Mouse (Mus musculus): ENCODE data around the gene BC051019.

Gene BC051019

DNA sequence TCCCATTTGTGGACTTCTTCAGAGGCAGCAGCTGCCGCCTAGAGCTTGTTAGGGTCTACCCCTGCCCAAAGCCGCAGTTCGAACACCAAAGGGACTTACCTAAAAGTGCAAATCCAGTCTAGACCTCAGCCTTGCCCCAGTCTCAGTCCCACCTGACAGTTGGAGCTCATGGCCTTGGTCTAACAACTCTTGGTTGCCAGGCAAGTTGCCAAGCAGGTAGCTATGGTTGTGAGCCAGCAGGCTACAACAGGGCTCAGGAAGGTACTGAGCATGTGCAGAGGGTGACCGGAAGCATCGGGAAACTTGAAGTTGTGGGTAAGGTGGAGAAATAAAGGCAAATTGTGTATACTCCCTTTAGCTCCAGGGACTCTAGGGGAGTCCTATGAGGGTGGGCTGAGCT, at the start of gene BC051019:
Gene BC051019, minus strand, starts transcription at position 154 of the 400 bp plus-strand sequence.
- no peak for DNase-seq (ENCODE audit: extremely low spot score, low spot score)

DNA sequence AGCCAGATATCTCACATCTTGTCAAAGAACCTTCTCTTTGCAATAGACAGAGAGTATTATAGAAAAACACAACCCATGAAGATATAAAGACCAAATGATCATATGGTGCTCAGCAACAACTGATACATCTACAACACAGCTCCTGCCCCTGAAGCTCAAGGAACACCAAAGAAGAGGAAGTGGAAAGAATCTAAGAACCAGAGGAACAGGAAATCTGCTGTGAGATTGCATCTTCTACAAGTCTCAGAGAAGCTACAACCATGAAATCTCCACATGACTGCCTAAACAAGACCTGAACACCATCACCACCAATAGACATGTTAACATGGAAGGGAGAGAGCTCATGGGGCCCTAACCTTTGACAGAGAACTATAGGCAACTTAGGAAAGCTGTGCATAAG, 48.6 kb upstream of the BC051019 start:
- DNase-seq (ENCODE audit: extremely low spot score, low spot score), result no peak

DNA sequence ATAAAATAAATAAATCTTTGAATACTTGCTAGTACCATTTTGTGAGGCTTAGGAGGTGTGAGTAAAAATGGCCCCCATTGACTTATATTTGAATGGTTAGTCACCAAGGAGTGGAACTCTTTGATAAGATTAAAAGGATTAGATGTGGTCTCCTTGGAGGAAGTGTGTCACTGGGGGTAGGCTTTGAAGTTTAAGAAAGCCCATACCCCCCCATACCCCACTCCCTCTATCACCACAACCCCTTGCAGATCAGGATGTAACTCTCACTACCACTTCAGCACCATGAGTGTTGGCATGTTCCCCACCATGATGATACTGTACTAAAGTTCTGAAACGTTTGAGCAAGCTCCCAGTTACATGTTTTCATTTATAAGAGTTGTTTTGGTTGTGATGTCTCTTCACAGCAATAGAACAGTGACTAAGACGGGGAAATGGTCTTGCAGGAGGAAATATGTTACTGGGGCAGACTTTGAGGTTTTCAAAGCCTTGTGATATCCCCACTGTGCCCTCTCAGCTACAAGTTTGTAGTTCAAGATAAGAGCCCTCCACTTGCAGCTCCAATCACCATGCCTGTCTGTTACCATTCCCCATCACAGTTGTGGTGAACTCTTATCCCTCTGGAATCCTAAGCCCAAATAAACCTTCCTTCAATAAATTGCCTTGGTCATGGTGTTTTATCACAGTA, 45.2 kb upstream of the BC051019 start:
- no peak for DNase-seq (ENCODE audit: extremely low spot score, low spot score)

DNA sequence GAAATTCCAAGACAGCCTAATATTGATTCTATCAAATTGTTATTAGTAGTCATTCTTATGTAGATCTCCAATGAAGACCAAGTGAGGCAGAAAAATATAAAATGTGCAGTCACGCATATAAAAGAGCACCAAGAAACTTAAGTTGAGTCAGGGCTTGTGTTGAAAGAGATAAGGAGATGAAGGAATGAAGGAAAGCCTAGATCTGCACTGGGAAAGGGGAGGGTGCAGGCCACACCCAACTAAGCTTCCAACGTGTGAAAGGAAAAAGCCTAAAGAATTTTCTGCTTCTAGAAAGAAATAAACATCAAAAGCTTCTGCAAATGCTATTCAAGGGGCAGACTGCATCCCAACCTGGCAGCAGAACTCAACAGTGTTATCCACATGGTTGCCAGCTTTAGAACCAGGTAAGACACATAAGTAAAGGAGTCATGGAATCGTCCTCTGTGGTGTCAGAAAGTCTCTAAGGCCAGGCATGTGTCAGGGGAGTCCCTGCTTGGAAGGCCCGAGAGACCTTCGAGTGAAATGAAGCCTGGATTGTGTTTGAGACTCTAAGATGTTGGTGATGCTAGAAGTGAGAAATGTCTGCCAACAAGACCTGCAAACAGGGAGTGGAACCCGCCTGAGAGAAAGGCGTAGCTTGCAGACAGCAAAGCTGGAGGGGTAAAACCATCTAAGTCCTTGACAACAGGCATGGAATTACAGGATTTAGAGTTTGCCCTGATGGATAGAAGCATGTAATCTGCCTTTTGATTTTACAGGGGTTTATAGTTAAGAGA, 44.1 kb upstream of the BC051019 start:
- no peak for DNase-seq (ENCODE audit: extremely low spot score, low spot score)

DNA sequence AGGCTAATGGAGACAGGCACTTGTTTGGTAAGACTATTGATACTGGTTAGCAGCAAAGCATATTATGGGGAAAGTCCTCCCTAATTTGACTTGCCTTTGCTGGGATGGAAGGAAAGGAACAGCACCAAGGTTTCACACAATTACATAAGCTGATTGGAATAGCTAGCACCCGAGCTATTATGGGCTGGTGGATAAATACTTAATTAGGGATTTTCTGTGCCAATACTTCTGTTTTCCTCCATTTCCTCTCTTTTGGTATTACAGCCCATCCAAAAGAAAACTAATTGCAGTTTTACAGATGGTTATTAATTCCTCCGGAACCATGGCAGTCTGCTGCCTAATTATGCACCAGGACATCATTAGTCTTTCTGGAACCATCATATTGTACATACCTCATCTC, 40.4 kb upstream of the BC051019 start:
- no peak for DNase-seq (ENCODE audit: extremely low spot score, low spot score)

DNA sequence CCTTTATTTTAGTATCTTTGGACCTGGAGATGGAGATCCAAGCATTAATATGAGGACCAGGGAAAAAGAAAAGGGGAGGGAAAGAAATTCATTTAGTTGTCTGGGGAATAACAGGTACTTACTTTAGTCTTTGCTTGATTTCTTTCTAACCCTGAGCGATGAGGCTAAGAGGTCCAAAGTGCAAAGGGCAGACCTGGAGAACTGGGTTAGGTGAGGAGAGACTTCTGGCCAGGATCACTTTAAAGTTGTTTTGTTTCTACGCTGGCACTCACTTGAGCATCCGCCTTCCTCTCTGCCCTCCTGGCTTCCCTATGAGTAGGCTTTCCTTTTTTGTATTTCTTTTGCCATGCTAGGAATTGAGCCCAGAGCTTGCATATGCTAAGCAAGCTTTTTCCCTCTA, 32.6 kb upstream of the BC051019 start:
- no peak for DNase-seq (ENCODE audit: extremely low spot score, low spot score)

DNA sequence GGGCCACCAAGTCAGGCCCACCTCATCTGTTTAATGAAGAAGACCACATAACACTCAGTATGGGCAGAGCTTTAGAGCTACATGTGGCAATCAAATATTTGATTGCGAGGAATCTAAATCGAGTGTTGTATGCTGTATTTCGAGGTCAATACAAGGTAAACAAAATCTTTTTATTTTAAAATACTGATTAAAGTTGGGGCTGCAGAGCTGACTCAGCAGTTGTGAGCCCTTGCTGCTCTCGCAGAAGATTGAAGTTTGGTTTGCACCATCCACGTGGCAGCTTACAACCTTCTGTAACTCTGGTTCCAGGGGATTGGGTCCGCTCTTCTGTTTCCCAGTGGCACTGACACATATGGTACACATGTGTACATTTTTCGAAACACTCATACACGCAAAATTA, 30.4 kb upstream of the BC051019 start:
- DNase-seq (ENCODE audit: extremely low spot score, low spot score), result no peak

DNA sequence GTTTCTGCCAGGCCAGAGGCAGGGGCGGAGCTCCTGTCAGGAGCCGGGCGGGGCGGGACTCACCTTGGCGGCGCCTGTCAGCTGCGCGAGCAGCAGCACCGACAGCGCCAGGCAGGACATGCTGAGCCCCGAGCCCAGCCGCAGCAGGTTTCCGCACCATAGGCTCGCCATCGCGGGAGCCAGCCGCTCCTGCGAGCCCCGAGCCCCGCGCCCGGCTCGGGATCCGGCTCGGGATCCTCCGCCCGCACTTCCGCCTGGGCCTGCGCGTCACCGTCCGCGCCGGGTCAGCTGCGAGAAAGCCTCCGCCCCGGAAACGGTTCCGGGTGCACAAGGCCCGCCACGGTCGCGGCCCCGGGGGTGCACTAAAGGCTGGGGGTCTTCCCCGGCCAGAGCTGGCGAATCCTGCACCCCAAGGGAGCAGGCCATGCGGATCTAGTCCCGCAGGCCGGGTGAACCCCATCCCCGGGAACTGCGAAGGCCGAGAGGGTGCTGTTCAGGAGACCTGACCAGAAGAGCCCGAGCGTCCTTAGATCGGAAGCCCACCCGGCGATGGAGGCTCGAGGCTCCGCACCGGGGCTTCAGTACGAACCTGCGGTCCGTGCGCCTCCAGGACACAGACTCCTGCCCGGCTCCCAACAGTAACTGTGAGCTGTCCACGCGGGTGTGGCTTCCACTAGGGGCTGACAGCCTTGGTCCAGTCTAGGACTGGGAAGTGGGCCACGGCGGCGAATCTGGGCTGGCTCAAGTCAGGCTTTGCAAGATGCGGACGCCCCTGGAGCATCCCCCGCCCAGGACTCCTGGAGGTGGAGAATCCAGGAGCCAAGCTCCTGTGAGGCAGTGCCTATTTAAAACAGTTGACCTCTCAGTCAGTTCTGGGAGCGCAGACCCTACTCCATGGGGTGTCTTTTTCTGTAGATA, 28.6 kb upstream of the BC051019 start, which contains the start of gene Tmem9b:
Gene Tmem9b, minus strand, starts transcription at position 868 of the 918 bp plus-strand sequence.
- DNase-seq (ENCODE audit: extremely low spot score, low spot score), result peak; percentile 86

DNA sequence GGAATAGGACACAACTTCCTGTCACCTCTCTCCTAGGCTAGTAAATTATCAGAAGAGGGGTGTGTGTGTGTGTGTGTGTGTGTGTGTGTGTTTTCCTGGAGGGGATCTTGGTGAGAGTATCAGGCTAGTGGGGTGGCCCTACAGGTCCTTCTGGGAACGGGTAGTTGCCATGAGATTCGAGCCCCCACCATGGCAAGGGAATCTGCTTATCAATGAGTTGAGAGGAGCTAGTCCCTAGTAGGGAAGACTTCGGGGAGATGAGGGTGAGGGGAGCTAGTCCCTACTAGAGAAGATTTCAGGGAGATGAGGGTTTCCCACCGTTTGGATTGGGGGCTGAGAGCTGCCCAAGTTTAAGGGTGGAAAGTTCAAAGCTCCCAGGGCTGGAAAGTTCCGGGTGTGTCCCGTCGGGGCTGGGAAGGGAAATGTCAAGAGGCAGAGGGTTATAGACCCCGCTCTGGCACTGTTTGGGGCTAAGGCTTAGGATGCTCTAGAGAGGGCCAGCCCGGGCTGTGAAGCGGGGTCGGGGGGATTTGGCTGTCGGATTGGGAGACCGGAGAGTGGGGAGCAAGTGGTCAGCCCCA, 27.9 kb upstream of the BC051019 start:
- no peak for DNase-seq (ENCODE audit: extremely low spot score, low spot score)

DNA sequence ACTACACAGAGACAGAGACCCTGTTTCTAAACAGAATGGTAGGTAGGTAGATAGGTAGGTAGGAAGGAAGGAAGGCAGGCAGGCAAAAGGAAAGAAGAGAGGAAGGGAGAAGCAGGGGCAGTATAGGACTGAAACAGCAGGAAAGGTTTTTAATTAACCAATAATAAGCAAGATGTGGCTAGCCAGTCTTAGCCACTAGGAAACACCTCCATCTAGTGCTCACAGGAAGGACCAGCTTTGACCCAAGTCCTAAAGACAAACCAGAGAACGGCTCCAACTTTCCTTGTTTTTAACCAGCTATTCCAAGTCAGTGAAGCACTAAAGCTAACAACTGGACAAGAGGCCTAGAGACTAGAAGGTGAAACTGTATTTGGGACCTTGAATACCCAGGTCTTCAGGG, 24.1 kb upstream of the BC051019 start:
- no peak for DNase-seq (ENCODE audit: extremely low spot score, low spot score)

DNA sequence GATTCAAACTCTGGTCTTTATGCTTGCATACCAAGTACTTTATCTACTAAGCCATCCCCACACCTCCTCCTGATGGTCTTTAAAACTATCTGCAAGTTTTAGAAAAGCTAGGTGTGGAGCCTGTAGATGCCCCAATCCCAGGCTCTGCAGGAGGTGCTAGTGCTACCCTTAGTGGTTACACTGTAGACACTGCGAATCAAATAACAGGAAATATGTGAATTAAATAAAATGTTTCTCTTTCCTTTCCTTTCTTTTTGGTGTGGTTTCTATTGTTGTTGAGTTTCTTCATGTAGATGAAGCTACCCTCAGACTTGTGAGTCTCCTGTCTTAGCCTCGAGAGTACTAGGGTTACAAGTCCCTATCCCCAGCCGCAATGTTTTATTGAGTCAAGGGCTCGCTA, 18.1 kb upstream of the BC051019 start:
- DNase-seq (ENCODE audit: extremely low spot score, low spot score), result no peak

DNA sequence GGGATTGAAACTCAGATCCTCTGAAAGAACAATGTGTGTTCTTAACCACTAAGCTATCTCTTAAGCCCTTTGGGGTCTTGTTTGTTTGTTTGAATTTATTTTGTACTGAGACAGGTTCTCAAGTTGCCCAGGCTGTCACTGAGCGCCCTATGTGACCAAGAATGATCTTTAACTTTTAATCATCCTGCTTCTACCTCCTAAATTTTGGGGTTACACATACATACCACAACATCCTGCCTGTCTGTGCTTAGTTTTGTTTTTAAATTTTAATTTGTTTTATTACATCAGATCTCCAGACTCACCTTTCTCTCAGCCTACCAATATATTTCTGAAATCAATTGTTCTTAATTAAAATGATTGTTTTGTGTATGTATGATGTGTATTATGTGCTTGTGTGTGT, 17.4 kb upstream of the BC051019 start:
- no peak for DNase-seq (ENCODE audit: extremely low spot score, low spot score)

DNA sequence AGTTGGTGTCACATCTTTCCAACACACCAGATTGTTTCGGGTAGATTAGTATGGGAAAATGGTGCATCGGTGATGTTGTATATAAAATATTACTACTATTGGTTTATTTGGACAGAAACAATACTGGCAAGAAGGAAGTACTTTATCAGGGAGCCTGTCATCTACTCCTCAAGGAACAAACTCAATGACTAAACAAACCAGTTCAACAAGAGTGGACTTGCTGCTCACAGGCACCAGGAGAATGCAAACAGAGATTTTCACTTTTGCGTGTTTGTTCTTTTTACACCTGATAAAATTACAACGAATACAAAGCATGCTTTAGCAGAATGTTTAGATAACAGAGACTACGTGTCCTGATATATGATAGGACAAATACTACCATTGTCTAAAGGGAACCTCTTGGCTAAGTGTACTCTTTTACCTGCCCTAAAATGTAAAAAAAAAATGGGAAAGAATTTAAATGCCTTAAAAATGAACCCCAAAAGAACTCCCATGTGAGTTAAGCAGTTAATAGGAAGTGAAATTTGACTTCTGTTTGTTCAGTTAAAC, 16.2 kb upstream of the BC051019 start:
- DNase-seq (ENCODE audit: extremely low spot score, low spot score), result no peak

DNA sequence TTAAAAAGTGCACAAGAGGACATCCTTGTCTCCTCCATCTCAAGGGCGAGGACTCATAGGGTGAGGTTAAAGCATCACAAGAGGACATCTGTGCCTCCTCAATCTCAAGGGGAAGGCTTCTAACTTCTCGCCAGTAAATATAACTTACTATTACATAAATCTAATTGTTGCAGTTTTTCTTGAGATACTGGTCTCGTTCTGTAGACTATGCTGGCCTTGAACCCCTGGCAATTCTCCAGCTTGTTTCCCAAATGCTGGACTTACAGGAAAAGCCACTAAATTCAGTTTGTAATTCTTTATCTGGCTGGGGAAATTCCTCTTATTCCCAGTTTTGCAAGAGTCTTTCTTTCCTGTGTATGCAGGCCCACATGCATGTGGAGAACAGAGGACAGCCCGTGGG, 11.2 kb upstream of the BC051019 start:
- DNase-seq (ENCODE audit: extremely low spot score, low spot score), result no peak

DNA sequence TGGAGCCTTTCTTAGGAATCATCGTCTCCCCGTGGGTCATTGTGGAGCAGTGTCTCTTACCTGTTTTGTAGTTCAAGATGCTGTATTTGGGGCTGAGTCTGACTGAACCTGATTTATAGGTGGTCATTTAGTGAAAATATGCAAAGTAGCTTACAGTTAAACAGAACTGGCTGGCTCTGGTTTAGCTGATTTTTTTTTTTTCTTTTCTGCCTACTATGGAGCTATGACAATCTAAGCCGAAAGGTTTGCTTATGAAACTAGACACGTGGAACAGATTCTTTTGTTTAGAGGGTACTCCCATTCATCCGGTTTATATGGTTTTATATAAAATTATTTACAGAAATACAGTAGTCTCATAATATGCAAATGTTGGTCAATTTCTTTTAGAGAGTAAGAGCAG, 8.0 kb upstream of the BC051019 start, which contains the start of gene Ascl3:
Gene Ascl3, minus strand, starts transcription at position 101 of the 400 bp plus-strand sequence.
- DNase-seq (ENCODE audit: extremely low spot score, low spot score), result no peak

DNA sequence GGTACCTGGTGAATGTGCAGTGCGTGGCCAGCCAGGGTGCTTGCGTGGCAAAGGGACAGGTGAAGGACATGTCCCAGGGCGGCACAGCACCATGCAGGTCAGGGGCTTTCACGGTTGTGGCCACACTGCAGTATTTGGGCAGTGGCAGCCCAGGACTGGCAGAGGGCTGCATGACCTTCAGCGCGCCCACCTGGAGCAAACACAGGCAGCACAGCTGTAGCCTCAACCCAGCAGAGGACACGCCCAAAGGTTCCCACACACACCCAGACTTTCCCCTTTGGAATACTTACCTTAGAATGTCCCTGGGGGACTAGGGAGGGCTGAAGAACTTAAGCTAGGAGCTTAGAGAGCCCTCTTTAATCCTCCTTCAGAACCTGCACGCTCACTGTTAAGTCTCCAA, 536 bp downstream of the BC051019 start:
- no peak for DNase-seq (ENCODE audit: extremely low spot score, low spot score)

DNA sequence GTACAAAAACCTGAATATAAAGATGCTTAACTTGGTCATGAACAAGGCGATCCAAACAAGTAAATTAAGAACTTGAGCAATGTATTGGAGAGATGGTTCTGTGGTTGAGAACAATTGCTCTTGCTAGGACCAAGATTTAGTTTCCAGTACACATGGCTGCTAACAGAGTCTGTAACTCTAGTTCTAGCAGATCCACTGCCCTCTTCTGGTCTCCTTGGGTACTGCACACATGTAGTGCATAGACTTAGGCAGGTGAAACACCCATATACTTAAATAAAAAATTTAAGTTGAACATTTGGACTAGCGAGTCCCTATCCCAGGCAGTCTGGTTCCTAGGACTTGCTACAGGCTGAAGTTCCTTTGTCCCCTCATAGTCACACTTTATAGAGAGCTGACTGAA, 1.0 kb downstream of the BC051019 start:
- no peak for DNase-seq (ENCODE audit: extremely low spot score, low spot score)

DNA sequence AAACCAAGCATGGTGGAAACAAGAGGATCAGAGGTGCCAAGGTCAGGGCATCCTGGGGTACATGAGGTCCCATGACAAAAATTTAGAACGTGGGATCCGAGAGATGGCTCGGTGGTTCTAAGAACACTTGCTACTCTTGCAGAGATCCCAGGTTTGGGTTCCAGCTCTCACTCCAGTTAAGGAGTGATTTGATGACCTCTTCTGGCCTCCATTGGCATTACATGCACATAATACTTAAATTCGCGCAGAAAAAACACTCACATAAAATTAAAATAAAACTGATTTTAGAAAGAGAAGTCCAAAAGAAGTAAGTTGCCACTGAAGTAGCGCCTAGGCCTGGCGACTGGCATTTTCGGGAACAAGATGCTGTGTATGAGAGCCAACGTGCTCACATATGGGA, 4.4 kb downstream of the BC051019 start:
- peak; percentile 17 for DNase-seq (ENCODE audit: extremely low spot score, low spot score)

DNA sequence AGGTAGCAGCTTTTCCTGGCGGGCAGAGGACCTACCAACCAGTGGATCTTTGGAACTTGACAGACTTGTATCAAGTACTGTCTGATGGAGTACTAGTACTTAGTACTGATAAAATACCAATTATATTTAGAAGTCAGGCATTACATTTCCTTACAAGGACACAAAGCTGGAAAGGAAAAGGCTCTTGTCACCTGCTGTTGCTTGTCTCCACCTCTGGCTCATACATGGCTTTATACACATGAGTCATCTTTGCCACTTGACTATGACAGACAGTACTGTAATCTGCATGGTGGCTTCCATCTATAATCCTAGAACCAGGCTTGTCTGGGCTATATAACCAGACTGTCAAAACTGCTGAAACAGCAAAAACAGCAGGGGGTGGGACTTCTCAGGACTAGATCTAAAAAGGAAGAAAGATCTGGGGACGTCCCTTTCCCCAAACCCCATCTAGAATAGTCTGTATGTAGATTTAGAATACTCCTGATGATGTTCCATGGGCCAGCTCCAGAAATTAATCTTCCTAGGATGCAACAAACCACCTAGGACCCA, 10.1 kb downstream of the BC051019 start:
- DNase-seq (ENCODE audit: extremely low spot score, low spot score), result no peak

DNA sequence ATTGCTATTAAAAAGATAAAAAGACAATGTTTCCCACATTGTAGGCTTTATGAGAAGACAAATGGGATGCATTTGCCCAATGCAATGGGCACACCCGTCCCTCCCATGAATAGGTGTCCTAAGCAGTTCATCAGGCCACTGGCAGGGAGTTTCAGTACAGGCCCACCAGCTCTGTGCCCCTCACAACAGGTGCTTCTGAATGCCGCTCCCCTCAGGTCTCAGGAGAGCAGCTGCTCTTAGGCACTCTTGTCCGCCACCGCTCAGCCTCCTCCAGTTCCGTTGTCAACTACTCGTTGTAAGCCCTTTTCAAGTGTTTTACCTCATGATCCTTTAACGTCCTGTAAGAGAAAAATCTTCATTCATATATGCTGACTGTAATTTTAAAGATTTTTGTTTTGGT, 11.5 kb downstream of the BC051019 start:
- no peak for DNase-seq (ENCODE audit: extremely low spot score, low spot score)

DNA sequence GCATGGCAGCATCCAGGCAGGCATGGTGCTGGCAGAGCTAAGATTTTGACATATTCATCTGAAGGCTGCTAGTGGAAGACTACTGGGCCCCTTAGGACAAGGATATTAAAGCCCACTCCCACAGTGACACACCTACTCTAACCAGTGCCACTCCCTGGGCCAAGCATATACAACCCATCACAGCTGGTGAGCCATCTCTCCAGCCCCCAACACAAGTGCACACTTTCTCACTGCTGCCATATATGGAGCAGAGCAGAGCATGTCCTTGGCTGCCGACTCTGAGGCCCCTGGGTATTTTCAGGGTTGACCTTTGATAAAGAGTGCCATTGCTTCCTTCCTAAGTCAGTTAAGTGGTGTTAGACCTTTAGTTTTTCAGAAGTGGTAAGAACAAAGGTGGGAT, 13.6 kb downstream of the BC051019 start:
- no peak for DNase-seq (ENCODE audit: extremely low spot score, low spot score)

Measured in neural tube, embryonic 10.5 days (tissue).